Mouse (Mus musculus): ENCODE data around the gene Exo1.

Exo1 gene

DNA sequence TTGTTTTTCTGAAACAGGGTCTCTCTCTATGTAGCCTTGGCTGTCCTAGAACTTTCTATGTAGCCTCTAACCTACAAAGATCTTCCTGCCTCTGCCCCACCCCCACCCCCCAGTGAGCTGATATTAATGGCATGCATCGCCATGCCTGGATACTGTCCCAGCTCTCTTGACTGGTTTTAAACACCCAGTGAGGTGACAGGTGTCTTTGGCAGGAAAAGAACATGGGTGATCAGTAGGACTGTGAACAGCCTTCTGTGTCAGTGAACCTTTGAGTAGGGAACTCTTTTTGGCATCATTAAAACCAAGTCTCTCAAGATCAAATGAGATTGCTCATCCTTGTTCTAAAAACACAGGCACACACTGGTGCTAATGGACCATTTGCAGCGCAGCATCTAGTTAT, 81.4 kb downstream of the Exo1 start:
- DNase-seq, result no peak
